Mouse (Mus musculus) spleen, postnatal 14 days (tissue): ENCODE data around the gene Neu3.

Experiments
- DNase-seq, 2 experiments: peaks; one replicate each; pipeline ENCODE4 v3.0.0; 2021 to 2022; ENCODE audit warnings: low spot score in 2 of 2

Gene Neu3

GRCm38 (mm10) chr7:99795192-99795981 is 32.8 kb downstream of the Neu3 start:
- DNase-seq, result peak in 1 of 2 experiments; percentile 44

- DNase-seq, result no peak
Measured at GRCm38 (mm10) chr7:99794096-99794495, 34.1 kb downstream of the Neu3 start.

- DNase-seq, result no peak
Measured at GRCm38 (mm10) chr7:99790816-99791215, 37.4 kb downstream of the Neu3 start.

- DNase-seq, result no peak
Measured at GRCm38 (mm10) chr7:99788563-99788962, 39.7 kb downstream of the Neu3 start.

- DNase-seq, result no peak
Measured at GRCm38 (mm10) chr7:99787935-99788334, 40.3 kb downstream of the Neu3 start.

- DNase-seq, result no peak
Measured at GRCm38 (mm10) chr7:99786774-99787173, 41.4 kb downstream of the Neu3 start.

- DNase-seq, result no peak
Measured at GRCm38 (mm10) chr7:99785553-99785952, 42.7 kb downstream of the Neu3 start.

GRCm38 (mm10) chr7:99783421-99783820 is 44.8 kb downstream of the Neu3 start:
- no peak for DNase-seq

- no peak for DNase-seq
Measured at GRCm38 (mm10) chr7:99781916-99782315, 46.3 kb downstream of the Neu3 start.

- DNase-seq, result no peak
Measured at GRCm38 (mm10) chr7:99781385-99781784, 46.8 kb downstream of the Neu3 start.

GRCm38 (mm10) chr7:99763207-99763606 is 65.0 kb downstream of the Neu3 start, which contains the start of gene Olfr521:
Gene Olfr521, plus strand, starts transcription at chr7:99763507.
- DNase-seq, result no peak
